Mouse (Mus musculus): ENCODE data around the gene Ptpn13.

- TF ChIP-seq MAX (IDR thresholded peaks at IDR 0.05; ENCODE audit: low read length) (no peak), POLR2A (IDR thresholded peaks at IDR 0.05; ENCODE audit: low read depth, low read length) (no peak), NRF1 (IDR thresholded peaks at IDR 0.05; ENCODE audit: low read depth, low read length) (no peak), HCFC1 (IDR thresholded peaks at IDR 0.05; ENCODE audit: low read depth, low read length) (no peak), CTCF (conservative IDR thresholded peaks at IDR 0.05 in 1 of 2, IDR thresholded peaks at IDR 0.05 in 1 of 2; ENCODE audit: low read depth in 2 of 2, low read length in 2 of 2) (no peak), KAT2A (IDR thresholded peaks at IDR 0.05; ENCODE audit: insufficient replicate concordance, low read length) (no peak)
These were observed 12.8 kb upstream of the Ptpn13 start for GRCm38 (mm10) chr5:103412020-103412747.

All from CH12.LX (cell line).